In the genomic region with DNA sequence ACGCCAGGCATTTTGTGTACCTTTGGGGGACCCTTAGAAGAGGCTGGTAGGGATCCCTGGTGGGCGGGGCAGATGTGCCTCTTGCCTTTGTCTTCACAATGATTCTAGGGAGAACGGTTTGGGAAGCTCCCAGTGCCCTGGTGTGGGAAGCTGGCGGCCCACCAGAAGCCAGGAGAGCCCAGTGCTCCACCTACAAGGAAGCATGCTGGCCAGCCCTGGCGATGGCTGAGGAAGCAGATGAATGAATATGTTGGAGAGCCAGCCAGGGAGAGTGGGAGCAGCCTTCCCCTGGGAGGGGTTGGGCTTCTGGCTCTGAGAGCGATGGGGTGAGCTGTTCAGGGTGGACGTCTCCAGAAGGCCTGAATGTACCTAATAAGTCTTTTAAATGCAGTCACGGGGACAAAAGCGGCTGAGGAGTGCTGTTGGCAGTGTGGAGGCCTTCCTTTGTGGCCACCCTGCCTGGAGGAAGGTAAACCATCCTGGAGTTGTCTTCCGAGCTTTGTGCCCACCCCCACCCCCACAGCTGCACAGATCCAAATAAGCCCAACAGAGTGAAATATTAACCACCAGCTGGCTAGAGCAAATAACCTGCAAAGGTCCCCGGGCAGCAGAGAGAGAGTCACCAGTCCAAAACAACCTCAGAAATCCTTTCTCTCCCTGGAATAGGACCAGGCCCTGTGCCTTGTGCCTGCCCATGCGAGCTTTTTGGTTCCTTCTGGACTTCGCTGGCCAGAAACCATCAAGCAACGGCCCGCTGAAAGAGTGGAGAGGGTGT, we compare ENCODE assay signal across 8 mouse cellular contexts. TPM values are rescaled to one million over a fixed set of nuclear protein-coding genes. Genes with fewer than 3 reads are reported as not detected.
DNase-seq lines count a peak whose midpoint lies in the region; ATAC-seq and TF ChIP-seq lines count a peak whose summit lies in the region.

No protein-coding gene starts in this region.

- H3K9me3 ChIP-seq in hindbrain, embryonic 12.5 days (replicated peaks): no peaks in the 10 kb centered on the region
- no peaks in the 10 kb centered on the region for H3K9me3 ChIP-seq in lung, postnatal 0 days (ENCODE audit: low read length)

- H3K4me2 ChIP-seq in hindbrain, embryonic 12.5 days (replicated peaks): peak overlapping the region; percentile 93
- peak overlapping the region; percentile 82 for H3K4me2 ChIP-seq in lung, postnatal 0 days (replicated peaks; ENCODE audit: low read depth, low read length)

- H3K36me3 ChIP-seq in hindbrain, embryonic 12.5 days: peaks cover 19% of the 10 kb centered on the region
- H3K36me3 ChIP-seq in lung, postnatal 0 days (ENCODE audit: insufficient read depth, low read length): no peaks in the 10 kb centered on the region

- H3K9ac ChIP-seq in hindbrain, embryonic 12.5 days: peak overlapping the region; percentile 91
- H3K9ac ChIP-seq in lung, postnatal 0 days (replicated peaks; ENCODE audit: low read depth): no peak overlapping the region

- peaks cover 75% of the 10 kb centered on the region for H3K4me1 ChIP-seq in hindbrain, embryonic 12.5 days
- H3K4me1 ChIP-seq in lung, postnatal 0 days (ENCODE audit: insufficient read depth, low read depth, low read length): peaks cover 5% of the 10 kb centered on the region; the same call in 1 of the 2 replicates

- peaks cover 25% of the 10 kb centered on the region for H3K27me3 ChIP-seq in hindbrain, embryonic 12.5 days
- H3K27me3 ChIP-seq in lung, postnatal 0 days (replicated peaks; ENCODE audit: insufficient read depth, low read length): peaks cover 11% of the 10 kb centered on the region

- TF ChIP-seq CTCF in lung, postnatal 0 days (IDR thresholded peaks at IDR 0.05): no peak

- ATAC-seq in hindbrain, embryonic 12.5 days (ENCODE audit: low FRiP score): no peak
- no peak for ATAC-seq in lung, postnatal 0 days
- no peak for ATAC-seq in megakaryocyte-erythroid progenitor cell, adult 5-6 weeks (replicated peaks; ENCODE audit: low FRiP score, low TSS enrichment, poor library complexity, severe bottlenecking)

- peak overlapping the region; percentile 67 for H3K4me3 ChIP-seq in hindbrain, embryonic 12.5 days
- H3K4me3 ChIP-seq in lung, postnatal 0 days (ENCODE audit: low read depth, low read length): peak overlapping the region; percentile 54

- peak overlapping the region; percentile 96 for H3K27ac ChIP-seq in hindbrain, embryonic 12.5 days
- H3K27ac ChIP-seq in lung, postnatal 0 days (ENCODE audit: low read length): no peak overlapping the region

- DNase-seq in 3134 (ENCODE audit: extremely low read depth, insufficient read length, low spot score): peak; percentile 75
- DNase-seq in cerebellum, adult 18-20 months: peak; percentile 36 to 40
- peak; percentile 31 to 42 for DNase-seq in frontal cortex, postnatal 14 days (ENCODE audit: low spot score in 2 of 2)
- DNase-seq in layer of hippocampus, postnatal 14 days (ENCODE audit: low spot score in 2 of 2): peak; percentile 40 to 42
- peak; percentile 33 for DNase-seq in lung, postnatal 0 days (ENCODE audit: low spot score)
- peak; percentile 56 for DNase-seq in right cerebral cortex, postnatal 25 days

- 20% methylated on average over 15 of the region's 15 CpGs for WGBS in hindbrain, embryonic 12.5 days
- 28% methylated on average over 15 of the region's 15 CpGs for WGBS in lung, postnatal 0 days

- TF ChIP-seq EP300 in lung, postnatal 0 days (IDR thresholded peaks at IDR 0.05): no peak

RNA-seq across cellular contexts. Expression of a gene that starts 2.2 kb away (rescaled TPM):
- polyA plus RNA-seq in hindbrain, embryonic 12.5 days (2016; fragmentation: Nextera tagmentation; extraction: Ambion mirVana): 44.1 and 45.8 TPM in 2 replicates
- total RNA-seq in layer of hippocampus, postnatal 14 days (2021): 10 to 100 TPM; 38.7 to 40.4 TPM
- 4.9 and 5.6 TPM in 2 replicates for polyA plus RNA-seq in lung, postnatal 0 days (2015; fragmentation: Nextera tagmentation; extraction: Ambion mirVana)
- not detected in 2 replicates for total RNA-seq in megakaryocyte-erythroid progenitor cell, adult 5-6 weeks (2014; fragmentation: Nextera tagmentation)
- total RNA-seq in megakaryocyte-erythroid progenitor cell, adult 5-6 weeks (2017): 0.38 TPM in 1 of 2 replicates, not detected in the other

Comparison
In these comparisons a context has a peak if more than half of its experiments do, and no peak if none do; other contexts are left out.
1. RNA of a gene that starts 2.2 kb away (total RNA-seq): 38.7 to 40.4 TPM in layer of hippocampus, postnatal 14 days; 0.38 TPM in megakaryocyte-erythroid progenitor cell, adult 5-6 weeks; every median in the first group is over 10 times any median in the second.
2. Peak in every context shown above with its lines, with median percentiles within 50 percentile points of each other: DNase-seq.